Mouse (Mus musculus): ENCODE data around the gene Rars.

The Rars gene

GRCm38 (mm10) chr11:35769746-35770437 is 64.4 kb downstream of the Rars start:
- peak; percentile 48 for DNase-seq (ENCODE audit: low read depth, low spot score)

- DNase-seq (ENCODE audit: low read depth, low spot score) = peak; percentile 99
Measured at GRCm38 (mm10) chr11:35769188-35769745, 65.0 kb downstream of the Rars start, which contains the start of gene Pank3. TSS of gene Pank3 (plus strand) at chr11:35769484.

GRCm38 (mm10) chr11:35766845-35767244 is 67.5 kb downstream of the Rars start:
- DNase-seq (ENCODE audit: low read depth, low spot score) = no peak

GRCm38 (mm10) chr11:35760627-35761003 is 73.7 kb downstream of the Rars start:
- DNase-seq (ENCODE audit: low read depth, low spot score) = no peak

GRCm38 (mm10) chr11:35760001-35760626 is 74.2 kb downstream of the Rars start:
- no peak for DNase-seq (ENCODE audit: low read depth, low spot score)
